Mouse (Mus musculus): ENCODE data around the gene Armc12. TPM values are rescaled to one million over a fixed set of nuclear protein-coding genes. Genes with fewer than 3 reads are reported as not detected.

The Armc12 gene
- not detected for polyA plus RNA-seq (2015; fragmentation: Illumina TruSeq; extraction: RNeasy Lipid Tissue Mini Kit (QIAGEN cat#74804); ENCODE audit: insufficient read depth, low read depth, low replicate concordance)

GRCm38 (mm10) chr17:28530506-28530905 is at the start of gene Armc12:
Armc12 (plus strand) TSS chr17:28530806.

GRCm38 (mm10) chr17:28517441-28517955 is 13.1 kb upstream of the Armc12 start, which contains the start of gene Fkbp5:
Fkbp5 (minus strand) TSS chr17:28517527.

GRCm38 (mm10) chr17:28549111-28549510 is 18.5 kb downstream of the Armc12 start, which contains the start of gene Clpsl2:
Clpsl2 (plus strand) TSS chr17:28549411.

GRCm38 (mm10) chr17:28560598-28560997 is 30.0 kb downstream of the Armc12 start, which contains the start of gene Clps:
Clps (minus strand) TSS chr17:28560766.

GRCm38 (mm10) chr17:28575244-28576125 is 44.9 kb downstream of the Armc12 start, which contains the start of gene Lhfpl5:
Lhfpl5 (plus strand) TSS chr17:28575641.

Other genes with a start within 250 kb of the Armc12 start
- gene Fance, start 217.3 kb upstream of the Armc12 start, polyA plus RNA-seq (2015; fragmentation: Illumina TruSeq; extraction: RNeasy Lipid Tissue Mini Kit (QIAGEN cat#74804); ENCODE audit: insufficient read depth, low read depth, low replicate concordance): 12.6 TPM
- 539 TPM for gene Rpl10a, start 202.3 kb upstream of the Armc12 start, polyA plus RNA-seq (2015; fragmentation: Illumina TruSeq; extraction: RNeasy Lipid Tissue Mini Kit (QIAGEN cat#74804); ENCODE audit: insufficient read depth, low read depth, low replicate concordance)
- gene Tead3, start 180.0 kb upstream of the Armc12 start, polyA plus RNA-seq (2015; fragmentation: Illumina TruSeq; extraction: RNeasy Lipid Tissue Mini Kit (QIAGEN cat#74804); ENCODE audit: insufficient read depth, low read depth, low replicate concordance): 5.6 TPM
- not detected for gene Tulp1, start 165.6 kb upstream of the Armc12 start, polyA plus RNA-seq (2015; fragmentation: Illumina TruSeq; extraction: RNeasy Lipid Tissue Mini Kit (QIAGEN cat#74804); ENCODE audit: insufficient read depth, low read depth, low replicate concordance)
- gene Fkbp5, start 13.3 kb upstream of the Armc12 start, polyA plus RNA-seq (2015; fragmentation: Illumina TruSeq; extraction: RNeasy Lipid Tissue Mini Kit (QIAGEN cat#74804); ENCODE audit: insufficient read depth, low read depth, low replicate concordance): 9.3 TPM
- gene Clpsl2, start 18.6 kb downstream of the Armc12 start, polyA plus RNA-seq (2015; fragmentation: Illumina TruSeq; extraction: RNeasy Lipid Tissue Mini Kit (QIAGEN cat#74804); ENCODE audit: insufficient read depth, low read depth, low replicate concordance): not detected
- 44,031 TPM for gene Clps, start 30.0 kb downstream of the Armc12 start, polyA plus RNA-seq (2015; fragmentation: Illumina TruSeq; extraction: RNeasy Lipid Tissue Mini Kit (QIAGEN cat#74804); ENCODE audit: insufficient read depth, low read depth, low replicate concordance)
- gene Lhfpl5, start 44.8 kb downstream of the Armc12 start, polyA plus RNA-seq (2015; fragmentation: Illumina TruSeq; extraction: RNeasy Lipid Tissue Mini Kit (QIAGEN cat#74804); ENCODE audit: insufficient read depth, low read depth, low replicate concordance): not detected
- gene Srpk1, start 91.9 kb downstream of the Armc12 start, polyA plus RNA-seq (2015; fragmentation: Illumina TruSeq; extraction: RNeasy Lipid Tissue Mini Kit (QIAGEN cat#74804); ENCODE audit: insufficient read depth, low read depth, low replicate concordance): 28.9 TPM
- not detected for gene Slc26a8, start 159.4 kb downstream of the Armc12 start, polyA plus RNA-seq (2015; fragmentation: Illumina TruSeq; extraction: RNeasy Lipid Tissue Mini Kit (QIAGEN cat#74804); ENCODE audit: insufficient read depth, low read depth, low replicate concordance)
- 17.4 TPM for gene Mapk14, start 160.5 kb downstream of the Armc12 start, polyA plus RNA-seq (2015; fragmentation: Illumina TruSeq; extraction: RNeasy Lipid Tissue Mini Kit (QIAGEN cat#74804); ENCODE audit: insufficient read depth, low read depth, low replicate concordance)
- not detected for gene AC170998.1, start 195.3 kb downstream of the Armc12 start, polyA plus RNA-seq (2015; fragmentation: Illumina TruSeq; extraction: RNeasy Lipid Tissue Mini Kit (QIAGEN cat#74804); ENCODE audit: insufficient read depth, low read depth, low replicate concordance)
- 5.8 TPM for gene Mapk13, start 238.5 kb downstream of the Armc12 start, polyA plus RNA-seq (2015; fragmentation: Illumina TruSeq; extraction: RNeasy Lipid Tissue Mini Kit (QIAGEN cat#74804); ENCODE audit: insufficient read depth, low read depth, low replicate concordance)

Measured in pancreas, adult 10 weeks (tissue).